Mouse (Mus musculus): ENCODE data around the gene 4930432M17Rik.

The 4930432M17Rik gene

DNA sequence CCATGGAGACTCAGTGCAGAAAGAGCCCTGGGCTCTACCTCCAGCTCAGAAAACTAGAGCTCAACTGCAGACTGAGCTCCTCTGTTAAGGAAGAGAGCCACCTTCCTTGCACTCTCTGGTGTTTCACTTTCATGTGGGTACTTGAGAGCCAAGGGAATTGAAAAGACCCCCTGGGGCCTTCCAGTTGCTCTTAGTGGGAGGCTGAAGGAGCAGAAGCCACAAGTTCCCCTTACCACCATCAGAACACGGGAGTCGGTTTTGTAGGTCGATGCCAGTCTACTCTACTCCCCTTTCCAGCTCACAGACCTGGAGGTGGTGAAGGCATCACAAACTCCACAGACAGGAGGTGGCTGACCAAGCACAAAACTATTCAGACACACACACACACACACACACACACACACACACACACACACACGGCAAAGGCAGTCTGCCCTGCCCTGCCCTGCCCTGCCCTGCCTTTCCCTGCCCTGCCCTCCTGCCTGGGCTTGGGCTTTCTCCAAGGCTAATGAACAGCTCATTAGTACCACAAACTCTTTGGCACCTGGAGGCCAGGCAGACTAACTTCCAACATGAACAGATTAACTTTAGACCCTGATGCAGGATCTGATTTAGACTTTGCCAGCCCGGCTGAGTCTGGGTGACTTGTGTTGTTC lies 1.7 kb downstream of the 4930432M17Rik start:
- DNase-seq (ENCODE audit: extremely low spot score) = no peak

DNA sequence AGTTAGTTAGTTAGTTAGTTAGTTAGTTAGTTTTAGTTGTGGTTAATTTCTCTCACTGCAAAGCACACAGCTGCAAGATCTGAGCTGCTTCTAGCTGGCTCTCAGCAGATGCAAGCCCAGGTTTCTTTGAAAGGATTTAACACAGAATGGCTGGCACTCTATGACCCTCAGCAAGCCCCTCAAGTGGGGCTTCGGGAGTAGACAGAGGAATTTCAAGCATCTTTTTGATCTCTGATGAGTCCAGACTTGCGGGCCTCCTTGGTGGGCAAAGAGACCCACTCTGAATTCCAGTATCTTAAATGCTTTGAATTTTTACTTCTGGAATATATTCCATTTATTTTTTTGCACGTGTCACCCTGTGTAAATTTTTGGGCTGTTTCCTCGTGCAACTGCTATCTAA lies 8.4 kb downstream of the 4930432M17Rik start:
- peak; percentile 49 for DNase-seq (ENCODE audit: extremely low spot score)

DNA sequence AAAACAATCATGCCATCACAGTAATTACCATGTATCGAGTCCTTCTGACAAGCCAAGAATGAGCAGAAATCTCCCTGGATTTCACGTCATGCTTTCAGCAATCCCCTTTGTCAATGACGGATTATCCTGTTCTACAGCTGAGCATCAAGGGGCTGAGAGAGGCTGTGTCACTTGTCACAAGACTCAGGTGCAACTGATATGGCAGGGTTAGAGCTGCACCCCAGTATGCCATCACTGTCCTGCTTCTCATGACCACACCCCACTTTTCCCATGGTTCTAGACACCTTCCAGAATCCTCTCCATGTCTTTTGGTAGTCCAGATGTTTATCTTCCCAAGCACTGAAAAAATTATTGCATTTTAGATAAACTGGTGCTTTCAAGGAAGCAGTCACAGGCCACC lies 8.9 kb downstream of the 4930432M17Rik start:
- DNase-seq (ENCODE audit: extremely low spot score) = no peak

GRCm38 (mm10) chr3:121680187-121680586 lies 9.6 kb downstream of the 4930432M17Rik start:
- DNase-seq (ENCODE audit: extremely low spot score) = no peak

GRCm38 (mm10) chr3:121682439-121683411 lies 12.2 kb downstream of the 4930432M17Rik start:
- no peak for DNase-seq (ENCODE audit: extremely low spot score)

- no peak for DNase-seq (ENCODE audit: extremely low spot score)
Observed at GRCm38 (mm10) chr3:121684552-121684951, 14.0 kb downstream of the 4930432M17Rik start.

- DNase-seq (ENCODE audit: extremely low spot score) = no peak
Observed at GRCm38 (mm10) chr3:121684963-121685362, 14.4 kb downstream of the 4930432M17Rik start.

DNA sequence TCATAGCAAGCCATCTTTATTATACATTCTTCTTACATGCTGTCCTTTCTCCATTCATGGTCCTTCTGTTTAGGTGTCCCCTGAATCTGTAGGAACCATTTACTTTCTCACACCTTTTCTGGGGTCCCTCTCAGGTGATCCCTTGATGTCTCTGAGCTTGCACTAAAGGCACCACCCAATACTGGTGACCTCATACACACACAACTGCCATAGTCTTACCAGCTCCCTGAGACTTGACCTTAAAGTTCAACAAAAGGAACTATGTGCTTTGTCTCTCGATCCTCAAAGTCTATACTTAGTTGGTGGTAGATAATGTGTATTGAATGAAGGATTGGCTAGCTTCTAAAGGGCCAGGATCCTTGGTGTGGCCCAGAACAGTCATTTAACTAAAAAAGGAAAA lies 15.4 kb downstream of the 4930432M17Rik start:
- no peak for DNase-seq (ENCODE audit: extremely low spot score)

- no peak for DNase-seq (ENCODE audit: extremely low spot score)
Observed at GRCm38 (mm10) chr3:121686408-121686911, 15.9 kb downstream of the 4930432M17Rik start.

GRCm38 (mm10) chr3:121687741-121688140 lies 17.2 kb downstream of the 4930432M17Rik start:
- DNase-seq (ENCODE audit: extremely low spot score) = no peak

GRCm38 (mm10) chr3:121689029-121689428 lies 18.5 kb downstream of the 4930432M17Rik start:
- no peak for DNase-seq (ENCODE audit: extremely low spot score)

DNA sequence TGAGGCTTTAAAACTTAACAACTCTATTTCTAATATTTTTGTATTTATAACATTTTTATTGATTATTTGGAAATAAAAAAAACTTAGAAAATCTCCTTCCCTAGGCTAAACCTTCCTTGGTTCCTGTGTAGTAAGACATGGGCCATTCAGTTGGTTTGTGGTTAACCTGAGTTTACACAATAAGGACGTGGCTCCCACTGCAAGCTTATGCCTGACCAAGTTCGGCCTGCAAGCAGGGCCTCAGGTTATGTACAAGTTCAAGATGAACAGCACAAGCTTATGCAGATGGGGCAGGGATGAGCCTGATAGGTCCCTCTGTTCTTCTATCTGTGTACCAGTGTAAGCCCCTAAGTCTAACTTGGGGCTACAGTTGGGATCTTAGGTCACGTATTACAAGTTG lies 19.1 kb downstream of the 4930432M17Rik start:
- DNase-seq (ENCODE audit: extremely low spot score) = no peak

DNA sequence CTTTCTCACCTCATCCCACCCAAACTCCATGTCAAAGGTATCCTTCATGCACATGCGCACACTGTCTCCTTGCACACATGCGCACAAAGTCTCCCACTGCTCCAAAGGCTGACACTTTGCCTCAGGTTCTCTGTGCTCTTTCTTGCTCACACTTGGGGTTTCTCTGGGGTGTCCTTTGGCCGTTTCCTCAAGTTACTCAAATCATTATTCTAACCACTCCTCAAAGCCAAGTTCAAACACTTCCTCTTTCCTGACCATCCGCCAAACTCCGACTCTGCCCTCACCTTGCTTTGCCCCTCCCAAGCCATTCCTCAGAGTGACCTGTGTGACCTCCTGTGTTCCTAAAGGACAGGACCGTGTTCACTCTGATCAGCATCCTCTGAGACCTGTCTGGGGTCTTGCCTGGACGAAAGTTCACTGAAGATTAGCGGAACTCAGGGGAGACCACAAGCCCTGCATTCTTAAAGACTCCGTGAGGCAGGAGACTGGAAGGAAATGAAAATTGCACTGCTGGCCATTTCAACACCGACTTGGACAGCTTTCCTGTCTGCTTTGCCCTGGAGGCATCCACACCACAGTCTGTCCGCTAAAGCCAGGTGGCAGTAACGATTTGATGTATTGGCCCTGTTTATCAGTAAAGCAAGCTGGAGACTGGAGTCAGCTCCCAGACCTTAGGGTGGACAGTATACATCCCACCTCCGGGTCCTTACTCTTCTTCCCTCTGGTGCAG lies 22.6 kb downstream of the 4930432M17Rik start:
- DNase-seq (ENCODE audit: extremely low spot score) = no peak

DNA sequence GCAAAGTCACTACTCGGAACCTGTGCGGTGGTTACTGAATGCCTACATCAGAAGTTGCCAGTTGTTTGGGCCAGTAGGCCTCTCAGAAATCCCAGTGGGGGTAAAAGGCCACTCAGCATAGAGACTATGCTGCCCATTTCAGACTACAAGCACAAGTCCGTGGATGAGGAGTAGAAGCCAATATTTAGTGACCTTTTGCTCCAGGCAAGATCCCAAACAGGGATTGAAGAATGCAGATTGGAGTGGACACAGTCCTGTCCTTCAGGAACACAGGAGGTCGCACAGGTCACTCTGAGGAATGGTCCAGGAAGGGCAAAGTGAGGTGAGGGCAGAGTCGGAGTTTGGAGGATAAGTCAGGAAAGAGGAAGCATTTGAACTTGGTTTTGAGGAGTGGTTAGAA lies 23.2 kb downstream of the 4930432M17Rik start:
- DNase-seq (ENCODE audit: extremely low spot score) = no peak

DNA sequence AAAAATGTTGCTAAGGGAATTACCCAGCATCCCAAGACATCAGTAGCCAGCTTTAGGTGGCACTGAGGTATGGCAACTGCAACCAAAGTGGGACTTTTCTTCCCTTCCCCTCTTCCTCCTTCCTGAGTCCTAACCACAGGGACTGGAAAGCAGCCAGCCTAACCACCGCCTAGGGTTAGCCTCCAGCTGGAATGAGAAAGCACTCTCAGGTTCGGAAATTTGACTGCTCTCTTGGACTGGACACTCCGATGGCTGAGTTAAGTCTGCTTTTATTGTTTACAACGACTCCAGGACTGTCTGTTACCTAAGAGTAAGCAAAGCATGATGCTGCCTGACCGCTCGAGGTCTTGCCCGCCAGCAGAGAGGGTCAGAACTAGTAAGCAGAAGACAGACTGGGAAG lies 26.6 kb downstream of the 4930432M17Rik start:
- no peak for DNase-seq (ENCODE audit: extremely low spot score)

DNA sequence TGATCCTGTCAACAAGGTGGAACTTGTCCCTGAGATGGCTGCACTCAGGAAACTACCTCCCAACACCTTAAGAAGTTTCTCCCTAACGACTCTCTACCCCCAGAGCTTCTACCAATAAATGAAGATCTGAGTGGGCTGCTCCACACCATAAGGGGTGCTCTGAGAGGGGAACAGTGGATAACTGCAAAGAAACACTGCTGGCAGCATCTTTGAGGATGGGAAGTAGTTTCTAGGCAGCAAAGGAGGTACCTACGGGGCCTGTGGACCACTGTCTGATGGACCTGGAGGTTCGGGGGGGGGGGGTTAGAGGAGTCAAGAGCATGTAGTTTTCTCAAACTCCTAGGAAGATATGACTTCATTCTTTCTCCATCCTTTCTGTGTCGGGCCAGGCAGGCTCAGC lies 28.8 kb downstream of the 4930432M17Rik start:
- DNase-seq (ENCODE audit: extremely low spot score) = no peak

DNA sequence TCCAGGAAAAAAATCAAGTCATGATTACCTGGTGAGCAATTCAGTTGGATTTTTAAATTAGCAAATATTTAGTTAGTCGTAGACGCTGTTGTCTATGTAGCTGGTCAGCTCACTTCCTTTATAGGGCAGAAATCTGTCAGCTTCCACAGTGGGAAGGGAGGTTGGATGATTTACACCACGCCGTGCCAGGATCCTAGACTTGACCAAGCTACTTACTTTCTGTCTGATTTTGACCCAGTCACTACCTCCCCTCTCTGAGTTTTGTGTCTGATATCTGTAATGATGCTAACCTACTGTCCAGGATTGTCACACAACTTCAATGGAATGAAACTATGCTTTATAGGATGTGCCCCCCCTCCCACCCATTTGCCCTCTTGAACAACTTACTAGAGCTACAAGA lies 29.3 kb downstream of the 4930432M17Rik start:
- DNase-seq (ENCODE audit: extremely low spot score) = no peak

- peak; percentile 41 for DNase-seq (ENCODE audit: extremely low spot score)
Observed at GRCm38 (mm10) chr3:121700364-121700952, 29.9 kb downstream of the 4930432M17Rik start.

GRCm38 (mm10) chr3:121703155-121703879 lies 32.8 kb downstream of the 4930432M17Rik start:
- DNase-seq (ENCODE audit: extremely low spot score) = no peak

GRCm38 (mm10) chr3:121703880-121704243 lies 33.3 kb downstream of the 4930432M17Rik start:
- no peak for DNase-seq (ENCODE audit: extremely low spot score)

GRCm38 (mm10) chr3:121706087-121706486 lies 35.5 kb downstream of the 4930432M17Rik start:
- no peak for DNase-seq (ENCODE audit: extremely low spot score)

All from embryo, embryonic 9.5 days (tissue).